In genomic region chr7:34165999-34166398, GRCm38 (mm10) we compare ENCODE assay signal across 17 mouse cellular contexts. TPM values are rescaled to one million over a fixed set of nuclear protein-coding genes. Genes with fewer than 3 reads are reported as not detected.
DNase-seq lines count a peak whose midpoint lies in the region; ATAC-seq and TF ChIP-seq lines count a peak whose summit lies in the region.
"Had no signal": no experiment of that assay in that cellular context is flagged by ENCODE, and none has a peak within 500 bp of the region (broad histone marks: within the 10 kb centered on the region; RNA-seq: fewer than 3 reads in every experiment).

No protein-coding gene starts in this region.

- H3K79me2 ChIP-seq in CH12.LX (replicated peaks; ENCODE audit: control insufficient read depth, extremely low read depth, insufficient read depth, poor library complexity, severe bottlenecking) = peaks cover 40% of the 10 kb centered on the region

- no peak for DNase-seq in layer of hippocampus, adult 2 months (ENCODE audit: low spot score in 2 of 2)
- DNase-seq in layer of hippocampus, postnatal 10 days (ENCODE audit: low spot score in 2 of 2) = no peak
- peak; percentile 16 for DNase-seq in CH12.LX (ENCODE audit: extremely low read depth)
- peak; percentile 52 for DNase-seq in ES-CJ7 (ENCODE audit: low read depth, low spot score)
- DNase-seq in liver, embryonic 14.5 days (ENCODE audit: low read depth in 3 of 3, low spot score in 3 of 3) = no peak
- DNase-seq in heart, postnatal 25 days (ENCODE audit: low spot score) = no peak
- no peak for DNase-seq in cerebellum, adult 9-11 months
- DNase-seq: adrenal gland, postnatal 25 days; cerebellum, adult 9-10 months; right cerebral cortex, postnatal 14 days had no signal

- dilution Hi-C loops in CH12.LX (cut with MboI; ENCODE audit: extremely low pct_ligation_motif_present, extremely low pct_unique_long_range_greater_than_20kb, low sequenced_read_pairs) = no loop called here

- TF ChIP-seq EP300 in CH12.LX (IDR thresholded peaks at IDR 0.05; ENCODE audit: low read length) = no peak
- no peak for TF ChIP-seq EP300 in liver, embryonic 14.5 days (IDR thresholded peaks at IDR 0.05; ENCODE audit: low read depth)

- H3K4me3 ChIP-seq in layer of hippocampus, adult 2 months = no peak overlapping the region
- H3K4me3 ChIP-seq in CH12.LX (replicated peaks in 1 of 3; ENCODE audit: low read depth in 2 of 3, low read length in 2 of 3, poor library complexity in 1 of 3) = no peak overlapping the region
- no peak overlapping the region for H3K4me3 ChIP-seq in liver, embryonic 14.5 days (ENCODE audit: insufficient read depth in 1 of 2, low read depth in 2 of 2, low read length in 2 of 2)
- H3K4me3 ChIP-seq: midbrain, embryonic 15.5 days; neural tube, embryonic 12.5 days; stomach, embryonic 15.5 days had no signal

- no peak for ATAC-seq in liver, embryonic 14.5 days (ENCODE audit: insufficient read depth)
- ATAC-seq: forebrain, embryonic 16.5 days; lung, postnatal 0 days; midbrain, embryonic 15.5 days had no signal

- no peak for TF ChIP-seq POLR2A in CH12.LX (IDR thresholded peaks at IDR 0.05; ENCODE audit: low read depth, low read length)

- no peak overlapping the region for H3K27ac ChIP-seq in layer of hippocampus, adult 2 months
- no peak overlapping the region for H3K27ac ChIP-seq in CH12.LX (ENCODE audit: insufficient read depth, low read depth)
- no peak overlapping the region for H3K27ac ChIP-seq in liver, embryonic 14.5 days
- H3K27ac ChIP-seq: heart, embryonic 13.5 days; limb, embryonic 12.5 days; midbrain, embryonic 15.5 days; neural tube, embryonic 12.5 days; stomach, embryonic 15.5 days had no signal

- 68% methylated on average over 3 of the region's 3 CpGs for WGBS in liver, embryonic 14.5 days (ENCODE audit: insufficient replicate concordance)

- H3K27me3 ChIP-seq in CH12.LX (replicated peaks) = no peaks in the 10 kb centered on the region
- no peaks in the 10 kb centered on the region for H3K27me3 ChIP-seq in liver, embryonic 14.5 days (ENCODE audit: control insufficient read depth, insufficient read depth, low read length)
- H3K27me3 ChIP-seq: heart, embryonic 13.5 days; limb, embryonic 12.5 days; midbrain, embryonic 15.5 days; neural tube, embryonic 12.5 days; stomach, embryonic 15.5 days had no signal

- no peak overlapping the region for H3K4me2 ChIP-seq in CH12.LX (ENCODE audit: insufficient read depth, low read depth, poor library complexity, severe bottlenecking)
- H3K4me2 ChIP-seq in liver, embryonic 14.5 days (ENCODE audit: low read depth) = peak overlapping the region; percentile 61

- no peaks in the 10 kb centered on the region for H3K9me3 ChIP-seq in CH12.LX (replicated peaks; ENCODE audit: low read length)
- no peaks in the 10 kb centered on the region for H3K9me3 ChIP-seq in liver, embryonic 14.5 days (ENCODE audit: control insufficient read depth, low read length)
- H3K9me3 ChIP-seq: heart, embryonic 13.5 days; limb, embryonic 12.5 days; midbrain, embryonic 15.5 days; neural tube, embryonic 12.5 days; stomach, embryonic 15.5 days had no signal

- TF ChIP-seq CTCF in layer of hippocampus, adult 2 months (conservative IDR thresholded peaks at IDR 0.05) = peak; percentile 24; the same call in 1 of the 2 replicates
- peak in 1 of 2 experiments; percentile 38; a peak in 2 of 4 replicates for TF ChIP-seq CTCF in CH12.LX (conservative IDR thresholded peaks at IDR 0.05 in 1 of 2, IDR thresholded peaks at IDR 0.05 in 1 of 2; ENCODE audit: low read depth in 2 of 2, low read length in 2 of 2)
- 0 out of 2 replicates have a peak, but pooled peaks have one; percentile 13 for TF ChIP-seq CTCF in liver, embryonic 14.5 days (IDR thresholded peaks at IDR 0.05; ENCODE audit: low read depth)

- no peak overlapping the region for H3K9ac ChIP-seq in CH12.LX (ENCODE audit: insufficient read depth, low read depth)
- H3K9ac ChIP-seq in liver, embryonic 14.5 days (replicated peaks) = no peak overlapping the region
- H3K9ac ChIP-seq: heart, embryonic 13.5 days; limb, embryonic 12.5 days; midbrain, embryonic 15.5 days; neural tube, embryonic 12.5 days; stomach, embryonic 15.5 days had no signal

- TF ChIP-seq RAD21 in CH12.LX (IDR thresholded peaks at IDR 0.05; ENCODE audit: low read depth, low read length) = no peak

- peaks cover 2 to 18% of the 10 kb centered on the region in 2 experiments; a peak in 3 of 4 replicates for H3K4me1 ChIP-seq in CH12.LX (ENCODE audit: control insufficient read depth in 1 of 2, insufficient read depth in 2 of 2)
- H3K4me1 ChIP-seq in liver, embryonic 14.5 days (replicated peaks; ENCODE audit: control insufficient read depth in 2 of 2, insufficient read depth in 2 of 2, low read length in 1 of 2) = peaks cover 10 to 11% of the 10 kb centered on the region in 2 experiments

- peaks cover 36 to 48% of the 10 kb centered on the region in 2 experiments for H3K36me3 ChIP-seq in CH12.LX (replicated peaks in 1 of 2; ENCODE audit: control insufficient read depth in 1 of 2, insufficient read depth in 1 of 2, low read length in 1 of 2)
- H3K36me3 ChIP-seq in liver, embryonic 14.5 days (replicated peaks; ENCODE audit: control insufficient read depth, insufficient read depth, low read depth) = peaks cover 41% of the 10 kb centered on the region

- intact Hi-C loops in heart, postnatal 25 days (cut with DNase I) = no loop called here

- in situ Hi-C loops in CH12.LX (cut with MboI; ENCODE audit: low pct_ligation_motif_present, low pct_unique_long_range_greater_than_20kb, low sequenced_read_pairs) = loop anchor here (5.0 kb wide), 1 partner anchor 66 kb away; the partner anchor contains the start of gene Gpi1

TF ChIP-seq in CH12.LX, 34 proteins besides CTCF, POLR2A, EP300 and RAD21:
- TF ChIP-seq MEF2A (IDR thresholded peaks at IDR 0.05; ENCODE audit: borderline replicate concordance, low read depth, low read length) = no peak
- TF ChIP-seq POLR2AphosphoS2 (IDR thresholded peaks at IDR 0.05; ENCODE audit: low read depth, low read length) = no peak
- TF ChIP-seq RCOR1 (conservative IDR thresholded peaks at IDR 0.05; ENCODE audit: low read depth, low read length) = no peak
- no peak for TF ChIP-seq TBP (conservative IDR thresholded peaks at IDR 0.05; ENCODE audit: low read depth, low read length)
- TF ChIP-seq IRF4 (IDR thresholded peaks at IDR 0.05; ENCODE audit: low read depth, low read length) = no peak
- no peak for TF ChIP-seq UBTF (IDR thresholded peaks at IDR 0.05; ENCODE audit: low read depth, low read length)
- no peak for TF ChIP-seq USF2 (conservative IDR thresholded peaks at IDR 0.05; ENCODE audit: low read depth, low read length)
- TF ChIP-seq E2F4 (IDR thresholded peaks at IDR 0.05; ENCODE audit: insufficient replicate concordance, low read depth, low read length) = no peak
- no peak for TF ChIP-seq PAX5 (IDR thresholded peaks at IDR 0.05; ENCODE audit: low read length)
- TF ChIP-seq ZC3H11A (IDR thresholded peaks at IDR 0.05; ENCODE audit: low read depth, low read length) = no peak
- no peak for TF ChIP-seq TCF12 (IDR thresholded peaks at IDR 0.05; ENCODE audit: low read depth, low read length)
- TF ChIP-seq ZKSCAN1 (IDR thresholded peaks at IDR 0.05; ENCODE audit: borderline replicate concordance, low read depth, low read length) = no peak
- TF ChIP-seq NRF1 (IDR thresholded peaks at IDR 0.05; ENCODE audit: low read depth, low read length) = no peak

RNA-seq across cellular contexts. Expression of gene Uba2, which starts 3.4 kb away (rescaled TPM):
- total RNA-seq in layer of hippocampus, adult 2 months (2021) = 10 to 100 TPM; 85.7 to 92.9 TPM
- total RNA-seq in layer of hippocampus, postnatal 10 days (2021) = 10 to 100 TPM; 84.8 to 85.0 TPM
- total RNA-seq in CH12.LX (2012; rRNA removed) (161 and 180 TPM in 2 replicates), CH12.LX (2014; rRNA removed) (341 and 373 TPM in 2 replicates)
- polyA plus RNA-seq in CH12.LX (2012; ENCODE audit: insufficient read length, low read depth) = 180 and 202 TPM in 2 replicates
- 37.4 and 62.1 TPM in 2 replicates for polyA plus RNA-seq in liver, embryonic 14.5 days (2012; rRNA removed)
- 83.0 and 97.5 TPM in 2 replicates for polyA plus RNA-seq in liver, embryonic 14.5 days (2014; fragmentation: Nextera tagmentation; extraction: Ambion mirVana)
- 10 to 100 TPM; 29.4 to 31.4 TPM for total RNA-seq in heart, postnatal 25 days (2021)

RNA-seq across cellular contexts. Expression of gene Pdcd2l, which starts 30.5 kb away (rescaled TPM):
- total RNA-seq in layer of hippocampus, adult 2 months (2021) = 10 to 100 TPM; 24.5 to 26.8 TPM
- 10 to 100 TPM; 23.5 to 28.9 TPM for total RNA-seq in layer of hippocampus, postnatal 10 days (2021)
- total RNA-seq in CH12.LX (2012; rRNA removed) (41.4 and 51.6 TPM in 2 replicates), CH12.LX (2014; rRNA removed) (39.5 and 41.2 TPM in 2 replicates)
- polyA plus RNA-seq in CH12.LX (2012; ENCODE audit: insufficient read length, low read depth) = 27.9 and 30.1 TPM in 2 replicates
- polyA plus RNA-seq in liver, embryonic 14.5 days (2012; rRNA removed) = 12.4 and 14.1 TPM in 2 replicates
- 20.4 and 21.7 TPM in 2 replicates for polyA plus RNA-seq in liver, embryonic 14.5 days (2014; fragmentation: Nextera tagmentation; extraction: Ambion mirVana)
- total RNA-seq in heart, postnatal 25 days (2021) = 10 to 100 TPM; 17.0 to 19.7 TPM

RNA-seq across cellular contexts. Expression of gene Wtip, which starts 32.9 kb away (rescaled TPM):
- total RNA-seq in layer of hippocampus, adult 2 months (2021) = 10 to 100 TPM; 11.7 to 12.3 TPM
- total RNA-seq in layer of hippocampus, postnatal 10 days (2021) = 10 to 100 TPM; 18.0 to 22.3 TPM
- total RNA-seq in CH12.LX (2012; rRNA removed) (not detected in 2 replicates), CH12.LX (2014; rRNA removed) (not detected in 2 replicates)
- not detected in 2 replicates for polyA plus RNA-seq in CH12.LX (2012; ENCODE audit: insufficient read length, low read depth)
- polyA plus RNA-seq in liver, embryonic 14.5 days (2012; rRNA removed) = 2.8 TPM in 2 replicates
- 0.47 and 0.57 TPM in 2 replicates for polyA plus RNA-seq in liver, embryonic 14.5 days (2014; fragmentation: Nextera tagmentation; extraction: Ambion mirVana)
- total RNA-seq in heart, postnatal 25 days (2021) = 10 to 100 TPM; 10.5 to 11.0 TPM

Comparison
In these comparisons a context has a peak if more than half of its experiments do, and no peak if none do; other contexts are left out.
1. DNase-seq: peak in CH12.LX (single experiment) and ES-CJ7 (single experiment); none in layer of hippocampus, adult 2 months (0 of 2), layer of hippocampus, postnatal 10 days (0 of 2), liver, embryonic 14.5 days (0 of 3), heart, postnatal 25 days (single experiment) and cerebellum, adult 9-11 months (single experiment).
2. RNA of gene Wtip, which starts 32.9 kb away (total RNA-seq): 18.0 to 22.3 TPM in layer of hippocampus, postnatal 10 days, 11.7 to 12.3 TPM in layer of hippocampus, adult 2 months and 10.5 to 11.0 TPM in heart, postnatal 25 days; not detected in CH12.LX; every median in the first group is over 10 times any median in the second.